Mouse (Mus musculus): ENCODE measurements around the gene Atp2a1. TPM values are rescaled to one million over a fixed set of nuclear protein-coding genes. Genes with fewer than 3 reads are reported as not detected.

The Atp2a1 gene
- polyA plus RNA-seq, 1 experiment from 2014 or later = 0.30 TPM

DNA sequence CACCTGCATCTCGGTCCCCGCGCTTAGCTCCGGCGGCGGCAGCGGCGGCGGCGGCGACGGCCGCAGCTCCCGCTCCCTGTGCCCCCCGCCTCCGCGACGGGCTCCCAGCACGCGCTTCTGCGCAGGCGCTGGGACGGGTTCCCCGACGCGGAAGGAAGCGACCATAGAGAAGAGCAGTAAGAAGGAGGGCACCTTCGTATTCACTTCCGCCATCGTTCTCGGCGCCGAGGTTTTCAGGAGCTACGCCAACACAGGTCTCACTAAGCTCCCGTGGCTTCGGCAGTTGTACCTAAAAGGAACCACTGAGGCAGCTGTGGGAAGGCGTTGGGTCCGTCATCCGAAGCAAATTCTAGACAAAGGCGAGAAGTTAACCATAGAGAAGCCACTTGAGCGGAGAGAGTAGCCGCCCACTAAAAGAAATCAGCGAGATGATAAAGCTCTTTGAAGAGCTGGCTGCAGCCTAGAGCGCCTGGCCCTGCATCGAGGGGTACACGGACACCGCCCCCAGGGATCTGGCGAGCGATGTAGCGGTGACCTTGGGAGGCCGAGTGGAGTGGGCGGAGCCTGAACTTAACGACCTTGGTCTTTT is 12.2 kb upstream of the Atp2a1 start, which contains the start of gene Sh2b1:
Sh2b1 (minus strand) TSS at position 432 of the 589 bp plus-strand sequence.
- peak within 1 kb of the TSS; percentile 95 for H3K4me2 ChIP-seq (ENCODE audit: low read length)
- H3K27me3 ChIP-seq (replicated peaks; ENCODE audit: control insufficient read depth, insufficient read depth, low read length) = no peaks in the 10 kb centered on the region
- peak within 1 kb of the TSS; percentile 91 for H3K4me3 ChIP-seq (replicated peaks; ENCODE audit: low read length)
- no peaks in the 10 kb centered on the region for H3K9me3 ChIP-seq (ENCODE audit: control insufficient read depth, low read length)
- ATAC-seq = peak; percentile 95
- peaks cover 17% of the 10 kb centered on the region for H3K4me1 ChIP-seq (replicated peaks; ENCODE audit: control insufficient read depth, insufficient read depth, low read length)
- peak within 1 kb of the TSS; percentile 98 for H3K9ac ChIP-seq (replicated peaks; ENCODE audit: low read depth, low read length)
- H3K27ac ChIP-seq (ENCODE audit: low read length) = peak within 1 kb of the TSS; percentile 96
- peaks cover 14% of the 10 kb centered on the region for H3K36me3 ChIP-seq (ENCODE audit: control insufficient read depth, insufficient read depth)
- WGBS = under 1% methylated on average over 53 of the region's 53 CpGs

DNA sequence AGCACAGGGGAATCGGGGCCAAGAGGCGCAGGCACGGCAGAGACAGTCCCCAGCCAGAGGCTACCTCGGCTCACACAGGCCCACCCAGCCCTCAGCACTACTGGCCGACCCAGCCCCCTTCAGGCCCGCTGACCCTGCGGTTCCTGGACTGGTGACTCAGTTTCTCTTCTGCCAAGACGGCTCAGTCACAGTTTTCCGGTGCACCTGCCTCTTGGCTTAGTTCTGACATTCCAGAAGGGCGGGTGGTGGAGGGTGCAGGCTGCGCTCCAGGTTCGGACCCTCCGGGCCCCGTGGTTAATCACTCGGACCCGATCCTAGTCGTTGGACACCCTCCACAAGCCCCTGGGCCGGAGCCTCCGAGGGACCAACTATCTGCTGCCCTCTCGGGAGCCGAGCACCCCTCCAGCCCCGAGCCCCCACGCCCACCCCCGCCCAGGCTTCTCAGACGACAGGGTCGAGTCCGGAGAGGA is 11.6 kb upstream of the Atp2a1 start:
- Histone ChIP-seq H3K27ac (ENCODE audit: low read length) (peak overlapping the region; percentile 96), H3K9me3 (ENCODE audit: control insufficient read depth, low read length) (no peaks in the 10 kb centered on the region), H3K4me2 (ENCODE audit: low read length) (peak overlapping the region; percentile 95), H3K27me3 (replicated peaks; ENCODE audit: control insufficient read depth, insufficient read depth, low read length) (no peaks in the 10 kb centered on the region), H3K4me3 (replicated peaks; ENCODE audit: low read length) (peak overlapping the region; percentile 91), H3K36me3 (ENCODE audit: control insufficient read depth, insufficient read depth) (peaks cover 18% of the 10 kb centered on the region), H3K9ac (replicated peaks; ENCODE audit: low read depth, low read length) (peak overlapping the region; percentile 98), H3K4me1 (replicated peaks; ENCODE audit: control insufficient read depth, insufficient read depth, low read length) (peaks cover 17% of the 10 kb centered on the region)
- ATAC-seq = peak; percentile 45
- WGBS = under 1% methylated on average over 27 of the region's 27 CpGs

DNA sequence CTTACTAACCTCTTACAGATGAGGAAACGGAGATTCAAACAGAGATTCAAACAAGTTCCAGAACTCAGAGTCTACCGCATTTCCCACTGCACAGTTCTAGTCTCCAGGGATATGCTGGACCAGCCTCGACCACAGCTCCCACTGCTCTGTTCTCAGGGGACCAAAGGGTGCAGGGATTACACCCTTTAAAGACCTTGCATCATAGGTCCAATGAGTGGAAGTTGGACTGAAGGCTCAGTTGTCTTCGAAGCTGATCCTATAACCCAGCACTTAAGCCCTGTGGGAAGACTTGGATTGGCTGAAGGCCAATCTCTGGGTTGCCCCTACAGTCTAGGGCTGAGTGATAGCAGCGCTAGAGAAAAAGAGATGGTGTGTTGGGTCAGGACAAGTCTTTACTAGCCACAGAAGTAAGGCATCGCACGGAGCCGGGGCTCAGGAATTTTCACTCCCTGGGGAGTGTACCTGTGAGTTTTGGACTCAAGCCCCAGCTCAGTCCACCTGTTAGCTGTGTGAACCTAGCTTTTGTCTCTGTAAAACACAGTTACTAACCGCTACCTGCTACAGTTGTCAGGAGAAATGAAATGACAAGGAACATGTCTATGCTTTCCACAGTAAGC is 10.7 kb upstream of the Atp2a1 start:
- H3K4me2 ChIP-seq (ENCODE audit: low read length) = peak overlapping the region; percentile 95
- H3K9ac ChIP-seq (replicated peaks; ENCODE audit: low read depth, low read length) = peak overlapping the region; percentile 98; the same call in 1 of the 2 replicates
- 84% methylated on average over 9 of the region's 9 CpGs for WGBS
- no peaks in the 10 kb centered on the region for H3K27me3 ChIP-seq (replicated peaks; ENCODE audit: control insufficient read depth, insufficient read depth, low read length)
- H3K9me3 ChIP-seq (ENCODE audit: control insufficient read depth, low read length) = no peaks in the 10 kb centered on the region
- ATAC-seq = no peak
- H3K4me3 ChIP-seq (replicated peaks; ENCODE audit: low read length) = peak overlapping the region; percentile 91
- H3K4me1 ChIP-seq (replicated peaks; ENCODE audit: control insufficient read depth, insufficient read depth, low read length) = peaks cover 17% of the 10 kb centered on the region
- peaks cover 19% of the 10 kb centered on the region for H3K36me3 ChIP-seq (ENCODE audit: control insufficient read depth, insufficient read depth)
- H3K27ac ChIP-seq (ENCODE audit: low read length) = no peak overlapping the region

- Histone ChIP-seq H3K36me3 (ENCODE audit: control insufficient read depth, insufficient read depth) (peaks cover 22% of the 10 kb centered on the region), H3K9me3 (ENCODE audit: control insufficient read depth, low read length) (no peaks in the 10 kb centered on the region), H3K4me3 (replicated peaks; ENCODE audit: low read length) (no peak overlapping the region), H3K4me1 (replicated peaks; ENCODE audit: control insufficient read depth, insufficient read depth, low read length) (peaks cover 17% of the 10 kb centered on the region), H3K27me3 (replicated peaks; ENCODE audit: control insufficient read depth, insufficient read depth, low read length) (no peaks in the 10 kb centered on the region), H3K4me2 (ENCODE audit: low read length) (no peak overlapping the region), H3K9ac (replicated peaks; ENCODE audit: low read depth, low read length) (no peak overlapping the region), H3K27ac (ENCODE audit: low read length) (no peak overlapping the region)
- ATAC-seq = no peak
- 91% methylated on average over 16 of the region's 16 CpGs for WGBS
These were observed 9.8 kb upstream of the Atp2a1 start for GRCm38 (mm10) chr7:126472713-126473112.

- 90% methylated on average over 13 of the region's 13 CpGs for WGBS
- Histone ChIP-seq H3K27me3 (replicated peaks; ENCODE audit: control insufficient read depth, insufficient read depth, low read length) (no peaks in the 10 kb centered on the region), H3K27ac (ENCODE audit: low read length) (no peak overlapping the region), H3K9ac (replicated peaks; ENCODE audit: low read depth, low read length) (no peak overlapping the region), H3K36me3 (ENCODE audit: control insufficient read depth, insufficient read depth) (peaks cover 26% of the 10 kb centered on the region), H3K9me3 (ENCODE audit: control insufficient read depth, low read length) (no peaks in the 10 kb centered on the region), H3K4me3 (replicated peaks; ENCODE audit: low read length) (no peak overlapping the region), H3K4me1 (replicated peaks; ENCODE audit: control insufficient read depth, insufficient read depth, low read length) (peaks cover 17% of the 10 kb centered on the region), H3K4me2 (ENCODE audit: low read length) (no peak overlapping the region)
- no peak for ATAC-seq
These were observed 9.4 kb upstream of the Atp2a1 start for GRCm38 (mm10) chr7:126472306-126472705.

DNA sequence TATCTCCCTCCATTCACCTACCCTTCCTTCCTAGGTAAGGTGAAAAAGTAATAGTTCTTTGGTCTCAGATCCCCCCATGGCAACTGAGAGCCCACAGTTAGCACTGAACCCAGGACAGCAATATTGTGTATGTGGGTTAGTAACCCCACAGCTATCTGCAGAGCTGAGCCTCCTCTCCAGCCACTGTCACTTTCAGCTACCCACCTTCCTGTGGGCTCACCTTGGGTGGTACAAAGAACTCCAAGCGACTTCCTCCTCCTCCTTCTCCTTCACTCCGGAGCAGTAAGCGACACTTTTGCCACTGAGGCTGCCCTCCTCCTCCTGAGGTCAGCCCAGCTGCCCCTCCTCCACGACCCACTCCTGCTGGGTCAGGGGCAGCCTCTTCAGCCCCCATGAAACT is 8.9 kb upstream of the Atp2a1 start:
- H3K36me3 ChIP-seq (ENCODE audit: control insufficient read depth, insufficient read depth) = peaks cover 30% of the 10 kb centered on the region
- 83% methylated on average over 4 of the region's 4 CpGs for WGBS

GRCm38 (mm10) chr7:126471361-126471760 is 8.5 kb upstream of the Atp2a1 start:
- Histone ChIP-seq H3K9ac (replicated peaks; ENCODE audit: low read depth, low read length) (no peak overlapping the region), H3K4me1 (replicated peaks; ENCODE audit: control insufficient read depth, insufficient read depth, low read length) (peaks cover 17% of the 10 kb centered on the region), H3K9me3 (ENCODE audit: control insufficient read depth, low read length) (no peaks in the 10 kb centered on the region), H3K27me3 (replicated peaks; ENCODE audit: control insufficient read depth, insufficient read depth, low read length) (no peaks in the 10 kb centered on the region), H3K4me3 (replicated peaks; ENCODE audit: low read length) (no peak overlapping the region), H3K27ac (ENCODE audit: low read length) (no peak overlapping the region), H3K36me3 (ENCODE audit: control insufficient read depth, insufficient read depth) (peaks cover 30% of the 10 kb centered on the region), H3K4me2 (ENCODE audit: low read length) (no peak overlapping the region)
- 93% methylated on average over 5 of the region's 5 CpGs for WGBS
- ATAC-seq = no peak

More for the DNA sequence above, 8.9 kb upstream of the Atp2a1 start:
- Histone ChIP-seq H3K4me1 (replicated peaks; ENCODE audit: control insufficient read depth, insufficient read depth, low read length) (peaks cover 17% of the 10 kb centered on the region), H3K27ac (ENCODE audit: low read length) (no peak overlapping the region), H3K9ac (replicated peaks; ENCODE audit: low read depth, low read length) (no peak overlapping the region), H3K4me3 (replicated peaks; ENCODE audit: low read length) (no peak overlapping the region), H3K4me2 (ENCODE audit: low read length) (no peak overlapping the region), H3K9me3 (ENCODE audit: control insufficient read depth, low read length) (no peaks in the 10 kb centered on the region), H3K27me3 (replicated peaks; ENCODE audit: control insufficient read depth, insufficient read depth, low read length) (no peaks in the 10 kb centered on the region)
- no peak for ATAC-seq

GRCm38 (mm10) chr7:126470077-126470476 is 7.2 kb upstream of the Atp2a1 start:
- Histone ChIP-seq H3K36me3 (ENCODE audit: control insufficient read depth, insufficient read depth) (peaks cover 30% of the 10 kb centered on the region), H3K9ac (replicated peaks; ENCODE audit: low read depth, low read length) (no peak overlapping the region), H3K4me3 (replicated peaks; ENCODE audit: low read length) (no peak overlapping the region), H3K9me3 (ENCODE audit: control insufficient read depth, low read length) (no peaks in the 10 kb centered on the region), H3K4me2 (ENCODE audit: low read length) (no peak overlapping the region), H3K27me3 (replicated peaks; ENCODE audit: control insufficient read depth, insufficient read depth, low read length) (no peaks in the 10 kb centered on the region), H3K4me1 (replicated peaks; ENCODE audit: control insufficient read depth, insufficient read depth, low read length) (peaks cover 14% of the 10 kb centered on the region), H3K27ac (ENCODE audit: low read length) (no peak overlapping the region)
- WGBS = 89% methylated on average over 6 of the region's 6 CpGs
- no peak for ATAC-seq

DNA sequence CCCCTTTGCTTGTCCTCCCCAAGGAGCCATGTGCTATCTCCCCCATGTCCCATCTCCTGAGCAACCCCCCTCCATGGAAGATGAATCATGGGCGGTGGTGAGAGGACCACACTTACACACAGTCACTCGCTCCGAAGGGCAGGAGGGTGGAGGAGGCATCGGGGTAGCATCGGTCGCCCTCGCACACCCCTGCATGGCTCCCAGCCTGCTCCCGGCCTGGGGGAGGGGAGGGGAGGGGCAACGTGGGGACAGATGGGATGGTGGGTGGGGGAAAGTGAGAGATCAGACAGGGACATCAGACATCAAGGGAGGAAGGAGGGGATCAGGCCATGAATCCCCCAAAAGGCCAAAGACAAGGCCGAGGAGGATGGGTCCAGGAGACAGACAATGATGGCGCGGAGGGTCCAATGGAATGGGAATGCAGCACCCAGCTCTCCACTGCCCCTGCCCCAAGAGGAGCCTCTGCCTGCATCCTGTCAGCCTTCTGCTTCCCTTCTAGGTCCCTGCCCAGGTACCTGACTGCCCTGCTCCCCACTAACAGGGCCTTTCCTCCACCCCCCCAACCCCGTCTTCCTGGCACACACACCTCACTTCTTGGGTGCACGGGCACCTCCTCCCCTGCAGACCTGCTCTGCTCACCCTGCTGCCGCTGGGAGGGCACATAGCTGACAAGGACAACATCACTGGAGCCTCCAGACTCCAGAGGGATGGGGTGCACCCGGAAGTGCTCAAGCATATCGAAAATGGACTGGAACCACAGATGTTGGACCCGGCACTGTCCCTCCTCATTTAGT is 5.1 kb upstream of the Atp2a1 start:
- Histone ChIP-seq H3K9ac (replicated peaks; ENCODE audit: low read depth, low read length) (no peak overlapping the region), H3K4me1 (replicated peaks; ENCODE audit: control insufficient read depth, insufficient read depth, low read length) (no peaks in the 10 kb centered on the region), H3K36me3 (ENCODE audit: control insufficient read depth, insufficient read depth) (peaks cover 30% of the 10 kb centered on the region), H3K27ac (ENCODE audit: low read length) (no peak overlapping the region), H3K4me3 (replicated peaks; ENCODE audit: low read length) (no peak overlapping the region), H3K9me3 (ENCODE audit: control insufficient read depth, low read length) (no peaks in the 10 kb centered on the region), H3K4me2 (ENCODE audit: low read length) (no peak overlapping the region), H3K27me3 (replicated peaks; ENCODE audit: control insufficient read depth, insufficient read depth, low read length) (no peaks in the 10 kb centered on the region)
- ATAC-seq = no peak
- 93% methylated on average over 17 of the region's 18 CpGs for WGBS
